Mouse (Mus musculus): ENCODE results near the gene Tnfrsf13c. TPM values are rescaled to one million over a fixed set of nuclear protein-coding genes. Genes with fewer than 3 reads are reported as not detected.

Tnfrsf13c gene
- total RNA-seq, 2 experiments from 2014 or later: not detected

GRCm38 (mm10) chr15:82211911-82212751 lies 12.0 kb downstream of the Tnfrsf13c start:
- DNase-seq: no peak
- intact Hi-C loops (cut with DNase I; ENCODE audit: low total_unique reads): no loop called here

- no peak for DNase-seq
- intact Hi-C loops (cut with DNase I; ENCODE audit: low total_unique reads): no loop called here
These were observed 12.9 kb downstream of the Tnfrsf13c start for GRCm38 (mm10) chr15:82211281-82211680.

GRCm38 (mm10) chr15:82210801-82211200 lies 13.4 kb downstream of the Tnfrsf13c start:
- no peak for DNase-seq
- intact Hi-C loops (cut with DNase I; ENCODE audit: low total_unique reads): no loop called here

GRCm38 (mm10) chr15:82209295-82210050 lies 14.7 kb downstream of the Tnfrsf13c start:
- intact Hi-C loops (cut with DNase I; ENCODE audit: low total_unique reads): no loop called here
- no peak for DNase-seq

GRCm38 (mm10) chr15:82208307-82208706 lies 15.9 kb downstream of the Tnfrsf13c start:
- intact Hi-C loops (cut with DNase I; ENCODE audit: low total_unique reads): no loop called here
- no peak for DNase-seq

GRCm38 (mm10) chr15:82207504-82208219 lies 16.5 kb downstream of the Tnfrsf13c start:
- DNase-seq: no peak
- intact Hi-C loops (cut with DNase I; ENCODE audit: low total_unique reads): no loop called here

DNA sequence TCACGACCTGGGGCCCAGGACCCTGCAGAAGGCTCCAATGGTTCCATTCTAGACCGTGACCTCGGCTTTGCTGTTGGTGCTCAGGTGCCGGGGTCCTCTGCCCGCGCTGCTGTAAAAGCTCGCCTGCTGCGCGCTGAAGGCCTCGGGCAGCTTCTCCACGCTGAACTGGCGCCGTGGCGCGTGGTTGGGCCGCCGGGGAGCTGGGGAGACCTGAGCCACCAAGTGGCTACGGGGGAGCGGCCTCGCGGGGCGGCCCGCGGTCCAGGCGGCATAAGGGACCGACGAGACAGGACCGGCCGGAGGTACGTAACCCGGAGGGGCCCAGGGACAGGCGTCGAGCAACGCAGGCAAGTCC lies 17.1 kb downstream of the Tnfrsf13c start:
- intact Hi-C loops (cut with DNase I; ENCODE audit: low total_unique reads): no loop called here

DNA sequence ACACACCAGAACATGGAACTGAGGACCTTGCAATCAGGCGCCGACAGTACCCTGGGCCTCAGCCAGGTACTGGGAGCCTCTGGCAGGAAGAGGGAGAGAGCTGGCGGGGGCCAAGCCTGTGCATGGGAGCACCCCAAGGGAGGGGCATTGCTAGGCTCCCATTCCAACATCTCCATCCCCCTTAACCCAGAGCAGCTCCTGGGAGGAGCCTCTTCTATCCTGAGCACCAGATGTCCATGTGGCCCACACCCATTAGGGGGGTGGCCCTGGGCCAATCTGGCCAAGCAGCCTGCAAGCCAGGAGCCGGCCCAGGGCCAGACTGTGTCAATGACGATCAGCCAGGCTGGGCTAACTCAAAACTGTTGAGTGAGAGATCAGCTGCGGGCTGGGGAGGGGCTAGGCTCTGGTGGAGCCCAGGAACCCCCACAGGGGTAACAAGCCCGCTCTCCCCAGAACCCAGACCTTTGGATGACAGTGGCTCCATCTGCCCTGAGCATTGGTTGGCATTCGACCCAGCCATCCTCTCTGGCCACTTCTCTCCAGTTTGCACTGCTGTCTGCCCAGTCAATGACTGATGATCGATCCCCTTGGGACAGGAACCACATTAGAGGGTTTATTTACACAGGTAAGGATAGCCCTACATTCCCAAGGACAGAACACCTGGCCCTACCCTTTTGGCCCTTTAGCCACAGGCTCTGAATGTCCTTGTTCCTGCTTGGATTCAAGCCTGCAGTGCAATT lies 17.6 kb downstream of the Tnfrsf13c start:
- intact Hi-C loops (cut with DNase I; ENCODE audit: low total_unique reads): no loop called here
- DNase-seq: peak; percentile 92

More for the DNA sequence above, 17.1 kb downstream of the Tnfrsf13c start:
- DNase-seq: no peak

- intact Hi-C loops (cut with DNase I; ENCODE audit: low total_unique reads): no loop called here
- DNase-seq: no peak
These were observed 19.3 kb downstream of the Tnfrsf13c start for GRCm38 (mm10) chr15:82204680-82205371.

DNA sequence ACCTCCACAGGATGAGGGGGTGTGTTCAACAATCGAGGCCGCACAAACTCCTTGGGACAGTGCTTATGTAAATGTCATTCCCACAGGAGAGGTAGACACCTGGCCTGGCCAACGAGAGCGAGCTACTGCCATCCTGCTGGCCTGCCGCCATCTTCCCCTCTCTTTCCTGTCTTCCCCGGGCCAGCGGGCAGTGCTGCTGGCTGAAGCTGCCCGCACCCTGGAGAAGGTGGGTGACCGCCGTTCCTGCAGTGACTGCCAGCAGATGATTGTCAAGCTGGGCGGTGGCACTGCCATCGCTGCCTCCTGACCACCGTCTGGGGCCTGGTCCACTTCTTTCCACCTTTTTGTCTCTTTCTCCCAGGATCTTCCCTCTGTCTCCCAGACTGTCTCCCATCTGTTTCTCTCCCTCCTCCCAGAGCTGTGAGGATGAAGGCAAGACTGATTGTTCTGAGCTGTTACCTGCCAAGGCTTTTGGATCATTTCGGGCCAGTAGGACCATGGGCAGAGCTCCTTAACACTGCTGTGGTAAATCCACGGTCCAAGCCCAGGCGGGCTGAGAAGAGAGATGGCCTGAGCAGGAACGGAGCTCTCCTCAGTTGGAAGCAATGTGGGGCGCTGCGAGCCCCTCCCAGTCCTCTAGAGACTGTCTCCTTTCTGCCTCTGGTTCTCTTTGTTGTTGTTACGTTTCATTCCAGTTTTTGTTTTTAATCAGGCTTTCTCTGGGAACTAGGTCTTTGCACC lies 20.4 kb downstream of the Tnfrsf13c start:
- DNase-seq: no peak
- intact Hi-C loops (cut with DNase I; ENCODE audit: low total_unique reads): no loop called here

- DNase-seq: no peak
- intact Hi-C loops (cut with DNase I; ENCODE audit: low total_unique reads): no loop called here
These were observed 21.1 kb downstream of the Tnfrsf13c start for GRCm38 (mm10) chr15:82203090-82203489.

DNA sequence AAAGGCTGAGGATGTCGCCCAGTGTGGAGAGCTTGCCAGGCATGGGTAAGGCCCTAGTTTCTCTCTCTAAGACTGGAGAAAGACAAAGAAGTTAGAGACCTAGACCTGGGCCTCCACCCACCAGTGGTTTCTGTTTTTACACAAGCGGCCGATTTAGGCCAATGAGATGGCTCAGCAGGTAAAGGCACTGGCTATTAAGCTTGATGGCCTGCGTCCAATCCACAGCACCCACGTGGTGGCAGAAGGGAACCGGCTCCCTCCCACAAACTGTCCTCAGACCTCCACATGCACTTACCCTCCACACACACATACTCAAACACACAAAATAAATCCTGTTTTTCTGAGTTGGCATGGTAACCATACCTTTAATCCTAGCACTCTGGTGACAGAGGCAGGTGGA lies 22.1 kb downstream of the Tnfrsf13c start:
- DNase-seq: no peak
- intact Hi-C loops (cut with DNase I; ENCODE audit: low total_unique reads): no loop called here

GRCm38 (mm10) chr15:82199546-82199945 lies 24.6 kb downstream of the Tnfrsf13c start:
- intact Hi-C loops (cut with DNase I; ENCODE audit: low total_unique reads): no loop called here

GRCm38 (mm10) chr15:82198342-82198741 lies 25.8 kb downstream of the Tnfrsf13c start:
- DNase-seq: no peak
- intact Hi-C loops (cut with DNase I; ENCODE audit: low total_unique reads): no loop called here

More at GRCm38 (mm10) chr15:82199546-82199945, 24.6 kb downstream of the Tnfrsf13c start:
- no peak for DNase-seq

- intact Hi-C loops (cut with DNase I; ENCODE audit: low total_unique reads): no loop called here
- no peak for DNase-seq
These were observed 26.2 kb downstream of the Tnfrsf13c start for GRCm38 (mm10) chr15:82197937-82198336.

DNA sequence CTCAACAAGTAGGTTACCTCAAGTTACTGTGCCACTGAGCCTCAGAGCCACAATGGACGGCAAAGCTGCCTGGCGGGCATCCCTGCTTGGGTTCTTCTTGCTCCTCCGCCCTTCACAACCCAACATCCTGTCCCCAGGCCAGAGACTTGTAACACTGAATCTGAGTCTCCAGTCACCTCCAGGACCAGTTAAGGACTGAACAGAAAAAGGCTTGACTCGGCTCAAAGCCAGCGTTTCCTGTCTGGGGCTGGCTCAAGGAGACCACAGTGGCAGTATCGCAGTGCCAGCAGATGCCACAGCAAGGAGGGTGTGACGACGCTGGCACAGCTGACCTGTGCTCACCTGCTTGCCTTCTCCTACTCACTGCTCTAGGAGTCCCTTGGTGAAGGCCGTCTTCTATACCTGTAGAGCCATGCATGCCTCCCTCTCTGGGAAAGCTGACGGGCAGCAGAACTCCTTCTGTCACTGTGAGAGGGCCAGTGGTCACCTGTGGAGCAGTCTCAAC lies 26.9 kb downstream of the Tnfrsf13c start:
- intact Hi-C loops (cut with DNase I; ENCODE audit: low total_unique reads): no loop called here

DNA sequence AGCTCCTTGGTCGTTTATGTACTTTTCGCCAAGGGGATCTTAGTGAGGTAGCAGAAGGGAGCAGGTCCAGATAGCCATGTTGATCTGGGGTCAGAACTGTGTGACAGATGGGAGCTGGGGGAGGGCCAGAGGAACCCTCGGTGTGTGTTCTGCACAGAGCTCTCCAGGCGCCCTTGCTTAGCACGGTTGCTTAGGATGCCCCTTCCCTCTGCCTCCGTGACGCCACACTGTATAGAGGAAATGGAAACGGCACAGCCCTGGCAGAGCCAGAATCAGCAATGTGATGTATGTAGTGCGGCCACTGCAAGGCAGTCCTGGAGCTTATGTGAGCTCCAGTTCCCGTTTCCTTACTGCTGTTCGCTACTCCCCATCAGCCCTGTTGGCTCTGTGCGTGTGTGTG lies 27.9 kb downstream of the Tnfrsf13c start:
- DNase-seq: no peak
- intact Hi-C loops (cut with DNase I; ENCODE audit: low total_unique reads): no loop called here

More for the DNA sequence above, 26.9 kb downstream of the Tnfrsf13c start:
- no peak for DNase-seq

- intact Hi-C loops (cut with DNase I; ENCODE audit: low total_unique reads): no loop called here
- no peak for DNase-seq
These were observed 31.6 kb downstream of the Tnfrsf13c start for GRCm38 (mm10) chr15:82192617-82193016.

Data from gastrocnemius, postnatal 14 days (tissue).